Mouse (Mus musculus) fat pad, adult 2 months (tissue): ENCODE results near the gene Csn1s2b.
"Not testable (repeated sequence)": the region's sequence is repeated elsewhere in the genome, so short reads cannot be mapped to it uniquely, and the experiment has no call there.

Source experiments
- DNase-seq: peaks from one replicate; pipeline ENCODE4 v3.0.0-alpha.2; 2011; ENCODE audit warnings: low read depth, low spot score; ENCODE audit errors: extremely low read depth

Gene Csn1s2b

GRCm38 (mm10) chr5:87807782-87808181 is at the start of gene Csn1s2b:
Gene Csn1s2b (plus strand): TSS chr5:87808082.
- DNase-seq = no peak

- DNase-seq = peak; percentile 55
Observed at GRCm38 (mm10) chr5:87764546-87764945, 43.3 kb upstream of the Csn1s2b start.

- DNase-seq = not testable (repeated sequence)
Observed at GRCm38 (mm10) chr5:87772151-87772550, 35.7 kb upstream of the Csn1s2b start.

GRCm38 (mm10) chr5:87774267-87774666 is 33.6 kb upstream of the Csn1s2b start, which contains the start of gene Csn1s2a:
Gene Csn1s2a (plus strand): TSS chr5:87774567.
- no peak for DNase-seq

GRCm38 (mm10) chr5:87782731-87783130 is 25.2 kb upstream of the Csn1s2b start:
- no peak for DNase-seq

GRCm38 (mm10) chr5:87809253-87809652 is 1.4 kb downstream of the Csn1s2b start:
- DNase-seq = no peak

GRCm38 (mm10) chr5:87825386-87825785 is 17.5 kb downstream of the Csn1s2b start, which contains the start of gene Prr27:
Gene Prr27 (plus strand): TSS chr5:87825686.
- no peak for DNase-seq

GRCm38 (mm10) chr5:87855136-87855716 is 47.3 kb downstream of the Csn1s2b start:
- DNase-seq = no peak

- peak; percentile 91 for DNase-seq
Observed at GRCm38 (mm10) chr5:87870084-87870483, 62.2 kb downstream of the Csn1s2b start.

GRCm38 (mm10) chr5:87871423-87871822 is 63.5 kb downstream of the Csn1s2b start:
- no peak for DNase-seq
